Mouse (Mus musculus) intestine, embryonic 14.5 days (tissue): ENCODE measurements at regions not wholly inside any gene's neighbourhood (a gene's known extent, or its start where the extent isn't known, plus 50 kb on each side); places are given as distances from the start of the nearest gene placed in this dataset.

Experiments
- ATAC-seq: fragments of 200-750 bp; cut with Nextera tagmentation; replicated peaks from 2 replicates; pipeline ENCODE4 v1.8.0; 2017; ENCODE audit warnings: low read depth, moderate number of reproducible peaks, moderate TSS enrichment, moderate library complexity; ENCODE audit not compliant: low FRiP score, low TSS enrichment
- DNase-seq: peaks from one replicate; pipeline ENCODE4 v3.0.0-alpha.2; 2018; ENCODE audit warnings: low spot score
- H3K27ac ChIP-seq: fragments of 300-500 bp; sonication (generic); 2 replicates; pipeline ENCODE4 v1.5.1; 2014; ENCODE audit warnings: low read depth, mild to moderate bottlenecking, control low read depth
- H3K27me3 ChIP-seq: fragments of 300-500 bp; sonication (generic); replicated peaks from 2 replicates; pipeline ENCODE4 v1.6.1; 2014; ENCODE audit warnings: low read length, control low read depth; ENCODE audit not compliant: control insufficient read depth, insufficient read depth
- H3K36me3 ChIP-seq: fragments of 300-500 bp; sonication (generic); 2 replicates; pipeline ENCODE4 v1.6.1; 2014; ENCODE audit warnings: low read length, control low read depth; ENCODE audit not compliant: control insufficient read depth, insufficient read depth
- H3K4me1 ChIP-seq: fragments of 300-500 bp; sonication (generic); replicated peaks from 2 replicates; pipeline ENCODE4 v1.6.1; 2014; ENCODE audit warnings: low read length, control low read depth, mixed read lengths; ENCODE audit not compliant: control insufficient read depth, insufficient read depth
- H3K4me2 ChIP-seq: fragments of 300-500 bp; sonication (generic); 2 replicates; pipeline ENCODE4 v1.6.1; 2014; ENCODE audit warnings: low read length
- H3K4me3 ChIP-seq: fragments of 300-500 bp; sonication (generic); 2 replicates; pipeline ENCODE4 v1.5.1; 2014; ENCODE audit warnings: low read depth, low read length, control low read depth, mixed read lengths
- H3K9ac ChIP-seq: fragments of 300-500 bp; sonication (generic); 2 replicates; pipeline ENCODE4 v1.6.1; 2014; ENCODE audit warnings: mild to moderate bottlenecking, low read length
- H3K9me3 ChIP-seq: fragments of 300-500 bp; sonication (generic); 2 replicates; pipeline ENCODE4 v1.6.1; 2016; ENCODE audit warnings: low read length, control low read depth; ENCODE audit not compliant: control insufficient read depth
- WGBS: fragments of 180-500 bp; shearing (Covaris S2); extraction: QIAGEN DNeasy Blood & Tissue Kit; methylation state at CpG from one replicate; pipeline ENCODE4 v1.1.7; 2014; 5-methylcytosine and 5-hydroxymethylcytosine counted together

DNA sequence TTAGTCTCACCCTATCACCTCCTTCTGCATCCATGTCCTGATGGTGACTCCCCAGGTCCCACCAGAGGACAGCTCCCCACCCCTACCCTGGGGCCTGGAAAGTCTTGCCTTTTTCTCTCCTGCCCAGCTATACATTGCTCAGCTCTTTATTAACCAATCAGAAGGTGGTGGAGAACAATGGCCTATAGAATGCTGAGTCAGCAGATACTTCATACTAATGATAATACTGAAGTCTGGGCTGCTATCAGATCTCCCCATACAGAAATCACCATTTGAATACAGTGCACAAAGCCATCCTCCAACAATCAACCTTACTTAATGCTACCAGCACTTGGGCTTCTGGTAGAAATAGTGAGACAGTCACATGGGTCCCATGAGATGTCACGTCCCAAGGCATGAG lies 141.2 kb upstream of the Map3k1 start:
- 96% methylated on average over 1 of the region's 1 CpGs for WGBS
- H3K4me3 ChIP-seq = no peak overlapping the region
- DNase-seq (no peak), ATAC-seq (no peak)
- no peaks in the 10 kb centered on the region for H3K36me3 ChIP-seq
- no peaks in the 10 kb centered on the region for H3K9me3 ChIP-seq
- H3K27ac ChIP-seq = no peak overlapping the region
- H3K9ac ChIP-seq = no peak overlapping the region
- no peaks in the 10 kb centered on the region for H3K27me3 ChIP-seq
- H3K4me1 ChIP-seq = peaks cover 10% of the 10 kb centered on the region
- H3K4me2 ChIP-seq = no peak overlapping the region

GRCm38 (mm10) chr13:111953860-111954519 lies 145.2 kb upstream of the Map3k1 start:
- Histone ChIP-seq H3K27ac (no peak overlapping the region), H3K4me2 (no peak overlapping the region), H3K9ac (no peak overlapping the region), H3K4me3 (no peak overlapping the region), H3K4me1 (peaks cover 10% of the 10 kb centered on the region), H3K36me3 (no peaks in the 10 kb centered on the region), H3K27me3 (no peaks in the 10 kb centered on the region), H3K9me3 (no peaks in the 10 kb centered on the region)
- WGBS = 52% methylated on average over 8 of the region's 8 CpGs
- ATAC-seq = no peak
- no peak for DNase-seq

DNA sequence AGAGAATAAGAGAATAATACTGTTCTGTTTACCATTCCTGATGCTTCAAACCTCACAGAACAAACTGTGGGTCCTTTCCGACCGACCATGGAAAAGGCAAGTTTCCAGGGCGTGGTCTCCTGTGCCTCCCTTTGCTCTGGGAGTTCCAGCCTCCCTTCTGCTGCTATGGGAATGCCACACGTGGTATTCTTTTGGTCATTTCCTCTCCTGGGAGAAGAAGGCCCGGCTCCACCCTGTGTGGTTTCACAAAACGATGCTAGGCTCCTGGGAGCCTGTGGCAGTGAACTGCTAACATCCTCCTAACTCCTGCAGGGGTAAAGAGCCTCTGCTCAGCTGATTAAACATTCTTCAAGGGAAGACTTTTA lies 145.7 kb upstream of the Map3k1 start:
- 10% methylated on average over 6 of the region's 6 CpGs for WGBS
- no peak for ATAC-seq
- 0 out of 2 replicates have a peak overlapping the region, but pooled peaks have one; percentile 10 for H3K9ac ChIP-seq

DNA sequence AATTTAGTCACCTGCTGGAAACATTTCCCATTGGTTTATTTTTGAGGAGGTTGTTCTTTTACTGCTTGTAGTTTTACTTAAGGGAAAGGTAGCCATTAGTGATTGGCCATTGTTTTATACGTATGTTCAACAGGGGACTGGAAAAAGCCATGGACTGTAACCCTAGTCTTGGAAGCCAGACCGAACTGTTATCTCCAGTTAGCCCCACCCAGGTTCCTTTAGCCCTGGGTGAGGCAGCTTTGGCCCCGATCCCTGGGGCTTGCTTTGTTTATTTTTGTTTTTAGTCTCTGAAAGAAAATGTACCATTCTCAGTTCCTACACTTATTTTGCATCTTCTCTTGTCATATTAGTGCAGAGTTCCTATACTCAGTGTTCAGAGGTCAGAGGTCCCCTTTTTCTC lies 148.3 kb upstream of the Map3k1 start:
- H3K4me1 ChIP-seq = peaks cover 10% of the 10 kb centered on the region
- DNase-seq (no peak), ATAC-seq (no peak)
- no peak overlapping the region for H3K4me3 ChIP-seq
- H3K9me3 ChIP-seq = no peaks in the 10 kb centered on the region
- 59% methylated on average over 3 of the region's 3 CpGs for WGBS
- no peak overlapping the region for H3K9ac ChIP-seq
- H3K36me3 ChIP-seq = no peaks in the 10 kb centered on the region
- no peak overlapping the region for H3K27ac ChIP-seq
- H3K4me2 ChIP-seq = no peak overlapping the region
- H3K27me3 ChIP-seq = no peaks in the 10 kb centered on the region

More for the DNA sequence above, 145.7 kb upstream of the Map3k1 start:
- Histone ChIP-seq H3K36me3 (no peaks in the 10 kb centered on the region), H3K27ac (no peak overlapping the region), H3K4me2 (no peak overlapping the region), H3K4me1 (peaks cover 10% of the 10 kb centered on the region), H3K27me3 (no peaks in the 10 kb centered on the region), H3K9me3 (no peaks in the 10 kb centered on the region), H3K4me3 (no peak overlapping the region)
- DNase-seq = no peak

GRCm38 (mm10) chr13:111957674-111958273 lies 149.0 kb upstream of the Map3k1 start:
- H3K9ac ChIP-seq = no peak overlapping the region
- no peaks in the 10 kb centered on the region for H3K36me3 ChIP-seq
- H3K9me3 ChIP-seq = no peaks in the 10 kb centered on the region
- H3K4me2 ChIP-seq = no peak overlapping the region
- H3K4me3 ChIP-seq = no peak overlapping the region
- no peaks in the 10 kb centered on the region for H3K27me3 ChIP-seq
- H3K4me1 ChIP-seq = peaks cover 10% of the 10 kb centered on the region
- DNase-seq = no peak
- no peak overlapping the region for H3K27ac ChIP-seq
- ATAC-seq = no peak
- WGBS = 87% methylated on average over 11 of the region's 11 CpGs

- Histone ChIP-seq H3K4me3 (no peak overlapping the region), H3K9ac (no peak overlapping the region), H3K36me3 (no peaks in the 10 kb centered on the region), H3K4me2 (no peak overlapping the region), H3K4me1 (peaks cover 10% of the 10 kb centered on the region), H3K9me3 (no peaks in the 10 kb centered on the region), H3K27ac (no peak overlapping the region), H3K27me3 (no peaks in the 10 kb centered on the region)
- DNase-seq (no peak), ATAC-seq (no peak)
- 83% methylated on average over 1 of the region's 1 CpGs for WGBS
Observed at GRCm38 (mm10) chr13:111958421-111958820, 149.6 kb upstream of the Map3k1 start.

DNA sequence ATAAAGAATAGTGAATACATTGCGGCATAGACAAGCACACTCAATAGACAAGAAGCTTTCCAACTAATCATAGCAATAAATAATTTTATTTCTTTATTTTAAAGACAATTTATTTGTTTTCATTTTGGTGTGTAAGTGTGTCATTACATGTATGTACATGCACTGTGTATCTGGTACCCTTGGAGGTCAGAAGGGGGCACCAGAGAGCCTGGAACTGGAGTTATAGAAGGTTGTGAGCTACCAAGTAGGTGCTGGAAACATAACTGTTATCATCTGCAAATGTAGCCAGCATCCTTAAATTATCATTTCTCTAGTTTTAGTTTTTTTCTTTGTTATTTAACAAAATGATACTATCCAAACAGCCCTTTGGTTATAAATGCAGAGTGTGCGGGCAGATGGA lies 151.2 kb upstream of the Map3k1 start:
- H3K4me1 ChIP-seq = no peaks in the 10 kb centered on the region
- no peak overlapping the region for H3K9ac ChIP-seq
- DNase-seq (no peak), ATAC-seq (no peak)
- H3K36me3 ChIP-seq = no peaks in the 10 kb centered on the region
- no peak overlapping the region for H3K4me2 ChIP-seq
- H3K27ac ChIP-seq = no peak overlapping the region
- WGBS = 98% methylated on average over 2 of the region's 2 CpGs
- H3K4me3 ChIP-seq = no peak overlapping the region
- no peaks in the 10 kb centered on the region for H3K27me3 ChIP-seq
- no peaks in the 10 kb centered on the region for H3K9me3 ChIP-seq

DNA sequence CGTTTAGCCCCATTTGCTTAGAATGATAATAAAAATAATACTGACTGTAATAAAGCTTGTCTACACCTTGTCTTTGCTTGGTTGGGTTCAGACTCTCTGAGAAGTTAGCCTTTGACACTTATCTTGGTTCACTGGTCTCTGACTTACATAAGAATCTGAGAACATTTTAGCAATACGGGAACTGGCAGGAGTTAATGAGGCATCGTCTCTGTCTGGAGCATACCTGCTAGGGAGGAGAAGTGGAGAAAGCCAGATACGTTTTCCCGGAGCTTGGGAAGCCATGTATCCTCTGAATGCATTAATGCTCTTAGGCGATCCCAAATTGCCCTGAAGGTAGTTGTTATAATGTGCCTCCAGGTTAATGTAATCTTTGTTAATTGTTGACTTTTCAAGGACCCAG lies 152.6 kb upstream of the Map3k1 start:
- ATAC-seq = no peak
- 71% methylated on average over 6 of the region's 6 CpGs for WGBS
- no peak overlapping the region for H3K4me2 ChIP-seq

DNA sequence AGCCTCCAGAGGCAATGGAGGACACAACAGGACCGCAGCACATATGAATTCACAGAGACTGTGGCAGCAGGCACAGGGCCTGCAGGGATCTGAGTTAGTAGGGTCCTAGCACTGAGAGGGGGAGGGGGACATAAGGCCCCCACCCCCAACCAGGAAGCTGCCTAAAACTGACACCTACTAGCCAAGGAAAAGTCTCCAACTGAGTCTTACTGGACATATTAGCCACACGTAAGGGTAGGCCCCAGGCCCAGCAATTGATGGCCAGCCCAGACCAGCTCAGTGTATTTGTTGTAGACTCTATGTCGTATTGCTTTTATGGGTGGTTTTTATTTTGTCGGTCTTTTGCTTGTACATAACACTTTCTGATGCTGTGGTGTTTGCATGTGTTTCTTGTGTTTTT lies 153.4 kb upstream of the Map3k1 start:
- peaks cover 9% of the 10 kb centered on the region for H3K4me1 ChIP-seq
- H3K9ac ChIP-seq = no peak overlapping the region
- 95% methylated on average over 4 of the region's 4 CpGs for WGBS
- no peak overlapping the region for H3K4me3 ChIP-seq
- H3K27ac ChIP-seq = no peak overlapping the region
- H3K36me3 ChIP-seq = no peaks in the 10 kb centered on the region
- DNase-seq (no peak), ATAC-seq (no peak)
- no peaks in the 10 kb centered on the region for H3K9me3 ChIP-seq
- H3K27me3 ChIP-seq = no peaks in the 10 kb centered on the region
- no peak overlapping the region for H3K4me2 ChIP-seq

More for the DNA sequence above, 152.6 kb upstream of the Map3k1 start:
- Histone ChIP-seq H3K27me3 (no peaks in the 10 kb centered on the region), H3K9me3 (no peaks in the 10 kb centered on the region), H3K9ac (no peak overlapping the region), H3K27ac (no peak overlapping the region), H3K4me3 (no peak overlapping the region), H3K4me1 (peaks cover 4% of the 10 kb centered on the region), H3K36me3 (no peaks in the 10 kb centered on the region)
- no peak for DNase-seq
